Mouse (Mus musculus): Measurements from ENCODE around the gene Msn.
"Not testable (repeated sequence)": the region's sequence is repeated elsewhere in the genome, so short reads cannot be mapped to it uniquely, and the experiment has no call there.

Msn gene

GRCm38 (mm10) chrX:96144960-96145488 lies 49.2 kb downstream of the Msn start:
- DNase-seq (ENCODE audit: low read depth, low spot score), result no peak

- no peak for DNase-seq (ENCODE audit: low read depth, low spot score)
Observed at GRCm38 (mm10) chrX:96148217-96148616, 52.4 kb downstream of the Msn start.

- no peak for DNase-seq (ENCODE audit: low read depth, low spot score)
Observed at GRCm38 (mm10) chrX:96153362-96153761, 57.5 kb downstream of the Msn start.

- DNase-seq (ENCODE audit: low read depth, low spot score), result no peak
Observed at GRCm38 (mm10) chrX:96157936-96158335, 62.1 kb downstream of the Msn start.

GRCm38 (mm10) chrX:96162571-96162970 lies 66.7 kb downstream of the Msn start:
- no peak for DNase-seq (ENCODE audit: low read depth, low spot score)

- DNase-seq (ENCODE audit: low read depth, low spot score), result no peak
Observed at GRCm38 (mm10) chrX:96171645-96172388, 76.0 kb downstream of the Msn start.

- DNase-seq (ENCODE audit: low read depth, low spot score), result peak; percentile 6
Observed at GRCm38 (mm10) chrX:96178437-96178836, 82.6 kb downstream of the Msn start.

- DNase-seq (ENCODE audit: low read depth, low spot score), result no peak
Observed at GRCm38 (mm10) chrX:96184100-96184732, 88.4 kb downstream of the Msn start.

GRCm38 (mm10) chrX:96205143-96205542 lies 109.3 kb downstream of the Msn start:
- DNase-seq (ENCODE audit: low read depth, low spot score), result not testable (repeated sequence)

- DNase-seq (ENCODE audit: low read depth, low spot score), result no peak
Observed at GRCm38 (mm10) chrX:96206872-96207271, 111.0 kb downstream of the Msn start.

GRCm38 (mm10) chrX:96218088-96218487 lies 122.2 kb downstream of the Msn start:
- no peak for DNase-seq (ENCODE audit: low read depth, low spot score)
